Mouse (Mus musculus): ENCODE measurements around the gene Zfp217.

Zfp217 gene

DNA sequence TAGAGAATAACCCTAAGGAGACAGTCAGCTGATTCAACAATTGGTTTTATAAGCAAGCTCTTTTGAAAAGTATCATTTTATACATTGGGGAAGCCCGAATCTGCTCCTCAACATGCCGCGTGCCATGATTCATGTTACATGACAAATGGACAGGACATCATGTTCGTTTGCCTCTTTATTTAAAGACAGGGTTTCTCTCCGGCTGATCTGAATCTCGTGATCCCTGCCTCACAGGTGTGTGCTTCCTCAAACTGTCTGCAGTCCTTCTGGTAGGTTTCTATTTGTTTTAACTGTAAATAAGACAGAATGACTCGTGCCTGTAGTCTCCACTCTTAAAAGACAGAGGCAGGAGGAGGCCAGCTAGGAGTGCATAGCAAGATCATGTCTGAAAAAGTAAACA, 925 bp upstream of the Zfp217 start:
- ChIA-PET CTCF (interaction anchor here in 2 of 4 experiments (0.8 kb wide), 2 partner anchors 59 to 193 kb away, joined by 3 read pairs; no protein-coding TSS in a partner anchor), POLR2A (interaction anchor here in 3 of 4 experiments (0.6 to 3.7 kb wide), 19 partner anchors 9 to 110 kb away, joined by 3 to 20 read pairs (median 4); no protein-coding TSS in a partner anchor)

GRCm38 (mm10) chr2:170147170-170147569, 733 bp downstream of the Zfp217 start:
- POLR2A ChIA-PET = interaction anchor here (0.6 to 3.7 kb wide), 18 partner anchors 8 to 381 kb away, joined by 3 to 20 read pairs (median 5); no protein-coding TSS in a partner anchor
- CTCF ChIA-PET = interaction anchor here in 1 of 4 experiments (0.6 kb wide), 1 partner anchor 21 kb away, joined by 3 read pairs; no protein-coding TSS in a partner anchor

GRCm38 (mm10) chr2:170144343-170144742, 3.6 kb downstream of the Zfp217 start:
- POLR2A ChIA-PET = interaction anchor here in 2 of 4 experiments (0.9 to 1.9 kb wide), 12 partner anchors 8 to 61 kb away, joined by 3 to 5 read pairs (median 3); no protein-coding TSS in a partner anchor
- CTCF ChIA-PET = no interaction called here

GRCm38 (mm10) chr2:170143861-170144260, 4.0 kb downstream of the Zfp217 start:
- POLR2A ChIA-PET = interaction anchor here in 3 of 4 experiments (0.6 to 1.9 kb wide), 14 partner anchors 9 to 62 kb away, joined by 3 to 8 read pairs (median 3); no protein-coding TSS in a partner anchor
- CTCF ChIA-PET = no interaction called here

DNA sequence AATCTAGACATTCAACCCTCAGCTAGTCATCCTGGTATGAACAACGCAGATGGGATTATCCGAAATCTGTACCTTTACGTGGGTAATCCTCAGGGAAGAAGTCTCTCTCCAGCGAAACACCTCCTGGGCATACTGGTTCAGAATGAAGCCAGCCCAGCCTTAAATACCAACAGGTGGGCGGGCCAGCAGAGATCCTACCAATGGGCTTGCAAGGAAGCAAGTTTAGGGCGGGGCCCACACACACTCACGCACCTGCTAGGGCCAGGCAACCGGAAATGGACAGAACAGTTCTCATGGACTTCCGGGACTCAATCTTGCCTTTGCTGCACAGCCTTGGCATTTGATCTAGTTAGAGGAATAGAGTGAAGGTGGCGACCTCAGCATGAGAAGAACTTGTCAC, 5.4 kb downstream of the Zfp217 start:
- CTCF ChIA-PET = no interaction called here
- POLR2A ChIA-PET = interaction anchor here in 3 of 4 experiments (0.6 to 1.6 kb wide), 8 partner anchors 8 to 64 kb away, joined by 3 to 6 read pairs (median 4); no protein-coding TSS in a partner anchor

GRCm38 (mm10) chr2:170141481-170141880, 6.4 kb downstream of the Zfp217 start:
- ChIA-PET CTCF (no interaction called here), POLR2A (interaction anchor here in 1 of 4 experiments (1.1 kb wide), 1 partner anchor 43 kb away, joined by 3 read pairs; no protein-coding TSS in a partner anchor)

- ChIA-PET CTCF (interaction anchor here in 3 of 4 experiments (0.6 to 1.5 kb wide), 9 partner anchors 9 to 337 kb away, joined by 3 to 5 read pairs (median 3); no protein-coding TSS in a partner anchor), POLR2A (interaction anchor here (0.5 to 2.3 kb wide), 59 partner anchors 8 to 1144 kb away, joined by 3 to 19 read pairs (median 4); partner anchors contain the start of gene Zfp217 (in 4 of the 4))
Measured at GRCm38 (mm10) chr2:170139411-170140046, 8.4 kb downstream of the Zfp217 start.

DNA sequence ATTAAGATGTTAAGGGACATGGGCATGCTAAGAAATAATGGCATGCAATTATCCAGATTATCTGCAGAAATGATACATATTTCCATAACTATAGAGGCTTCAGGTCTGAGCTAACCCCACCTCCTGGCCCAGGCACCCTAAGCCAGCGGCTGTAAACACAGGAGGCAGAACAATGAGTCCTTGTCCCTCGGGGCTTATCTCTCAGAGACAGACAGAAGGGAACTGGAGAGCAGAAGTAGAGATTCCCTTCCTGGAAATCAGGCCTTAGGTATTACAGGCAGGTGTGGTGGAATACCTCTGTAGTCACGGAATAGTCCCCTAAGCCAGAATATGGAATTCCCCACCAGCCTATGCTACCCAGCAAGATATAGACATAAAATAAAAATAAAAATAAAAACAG, 11.0 kb downstream of the Zfp217 start:
- POLR2A ChIA-PET = interaction anchor here in 3 of 4 experiments (0.6 to 3.1 kb wide), 12 partner anchors 11 to 107 kb away, joined by 3 to 20 read pairs (median 4); partner anchors contain the start of gene Zfp217 (in 1 of the 3)
- CTCF ChIA-PET = interaction anchor here in 1 of 4 experiments (1.3 kb wide), 1 partner anchor 33 kb away, joined by 3 read pairs; no protein-coding TSS in a partner anchor

DNA sequence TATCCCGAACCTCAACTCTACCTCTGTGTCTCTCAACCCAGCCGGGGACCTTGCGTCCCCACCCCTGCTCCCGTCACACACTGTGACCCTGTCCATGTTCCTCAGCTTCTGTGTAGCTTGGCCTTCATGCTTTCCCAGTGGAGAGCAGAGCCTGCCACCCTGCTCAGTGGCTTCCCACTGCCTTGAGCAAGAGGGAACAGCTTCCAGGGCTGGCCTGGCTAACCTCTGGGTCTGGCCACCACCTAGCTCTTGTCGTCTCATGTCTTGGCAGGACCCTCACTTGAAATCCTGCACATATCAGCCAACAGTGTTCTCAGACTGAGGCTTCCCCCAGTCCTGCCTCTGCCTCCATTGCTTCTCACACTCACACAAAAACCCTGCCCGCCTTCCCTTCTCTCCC, 12.1 kb downstream of the Zfp217 start:
- POLR2A ChIA-PET = interaction anchor here in 3 of 4 experiments (0.5 to 3.1 kb wide), 14 partner anchors 12 to 212 kb away, joined by 3 to 20 read pairs (median 4); partner anchors contain the start of gene Zfp217 (in 2 of the 3)
- CTCF ChIA-PET = interaction anchor here in 2 of 4 experiments (0.5 to 1.2 kb wide), 3 partner anchors 70 to 103 kb away, joined by 3 to 6 read pairs (median 3); no protein-coding TSS in a partner anchor

GRCm38 (mm10) chr2:170134026-170134690, 13.7 kb downstream of the Zfp217 start:
- POLR2A ChIA-PET = interaction anchor here in 3 of 4 experiments (0.6 to 4.7 kb wide), 20 partner anchors 8 to 185 kb away, joined by 3 to 30 read pairs (median 4); partner anchors contain the start of gene Zfp217 (in 2 of the 3)
- CTCF ChIA-PET = interaction anchor here in 2 of 4 experiments (0.6 to 1.2 kb wide), 3 partner anchors 73 to 209 kb away, joined by 3 to 4 read pairs (median 3); no protein-coding TSS in a partner anchor

GRCm38 (mm10) chr2:170133093-170133731, 14.7 kb downstream of the Zfp217 start:
- ChIA-PET POLR2A (interaction anchor here (0.6 to 4.7 kb wide), 36 partner anchors 9 to 1123 kb away, joined by 3 to 30 read pairs (median 4); partner anchors contain the start of gene Zfp217 (in 1 of the 4)), CTCF (interaction anchor here in 3 of 4 experiments (0.6 to 1.3 kb wide), 6 partner anchors 16 to 268 kb away, joined by 3 to 4 read pairs (median 3); no protein-coding TSS in a partner anchor)

DNA sequence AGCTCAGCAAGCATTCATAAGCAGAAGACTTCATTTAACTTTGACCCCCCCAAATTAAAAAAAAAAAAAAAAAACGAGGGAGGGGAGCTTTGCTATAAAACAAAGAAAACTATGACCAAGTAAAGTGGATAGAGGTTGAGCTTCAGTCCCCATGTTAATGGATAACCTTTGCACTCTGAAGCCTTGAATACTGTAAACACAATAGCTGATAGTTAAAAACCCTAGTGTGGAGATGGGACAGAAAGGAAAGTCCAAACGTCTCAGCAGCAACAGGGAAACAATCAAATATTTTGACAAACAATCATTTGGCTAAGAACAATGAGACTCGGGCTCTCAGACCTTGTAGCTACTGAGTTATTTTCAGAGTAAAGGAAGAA, 15.2 kb downstream of the Zfp217 start:
- ChIA-PET CTCF (interaction anchor here in 2 of 4 experiments (0.6 to 1.3 kb wide), 5 partner anchors 16 to 73 kb away, joined by 3 to 4 read pairs (median 3); no protein-coding TSS in a partner anchor), POLR2A (interaction anchor here (0.6 to 4.7 kb wide), 32 partner anchors 8 to 1123 kb away, joined by 3 to 30 read pairs (median 4); partner anchors contain the start of gene Zfp217 (in 1 of the 4))

- CTCF ChIA-PET = interaction anchor here in 2 of 4 experiments (0.9 to 1.3 kb wide), 3 partner anchors 15 to 74 kb away, joined by 3 to 4 read pairs (median 4); no protein-coding TSS in a partner anchor
- POLR2A ChIA-PET = interaction anchor here (0.6 to 4.7 kb wide), 18 partner anchors 7 to 445 kb away, joined by 3 to 30 read pairs (median 5); no protein-coding TSS in a partner anchor
Measured at GRCm38 (mm10) chr2:170131981-170132460, 15.9 kb downstream of the Zfp217 start.

DNA sequence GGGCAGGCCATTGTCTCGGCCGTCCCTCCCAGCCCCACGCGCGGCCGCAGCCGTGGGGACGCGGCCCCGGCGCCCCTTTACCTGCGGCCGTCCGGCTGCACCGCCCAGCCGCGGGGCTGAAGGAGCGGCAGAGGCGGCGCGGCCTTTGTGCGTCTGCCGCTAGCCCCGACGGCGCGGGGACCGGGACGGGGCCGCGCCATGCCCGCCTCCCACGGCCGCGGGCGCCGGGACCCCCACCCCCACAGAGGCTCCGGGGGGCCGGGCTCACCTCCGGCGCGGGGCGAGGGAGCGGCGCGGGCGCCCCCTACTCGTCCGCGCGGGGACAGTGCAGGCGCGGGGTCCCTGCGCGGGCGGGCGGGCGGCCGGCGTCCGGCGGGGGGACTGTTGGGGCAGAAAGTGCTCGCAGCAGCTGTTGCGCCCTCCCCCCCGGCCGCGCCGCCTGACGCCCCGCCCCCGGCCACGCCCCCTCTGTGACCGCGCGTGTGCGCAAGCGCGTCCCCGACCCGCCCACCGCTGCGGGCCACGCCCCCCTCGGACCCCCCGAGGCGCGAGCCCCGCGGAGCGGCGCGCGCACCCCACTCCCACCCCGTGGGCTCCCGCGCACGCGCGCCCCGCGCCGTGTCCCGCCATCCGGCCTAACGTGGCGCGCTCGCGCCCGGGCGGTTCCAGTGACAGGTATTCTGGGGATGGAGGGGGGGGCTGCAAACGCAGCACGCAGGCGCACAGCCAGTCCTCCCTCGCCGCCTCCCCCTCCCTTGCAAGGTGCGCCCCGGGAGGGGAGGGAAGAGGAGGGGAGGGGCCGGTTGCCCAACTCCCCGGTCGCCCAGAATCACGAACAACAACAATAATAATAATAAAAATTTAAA, 16.9 kb downstream of the Zfp217 start:
- POLR2A ChIA-PET = interaction anchor here (0.6 to 4.7 kb wide), 11 partner anchors 8 to 76 kb away, joined by 3 to 30 read pairs (median 5); partner anchors contain the start of gene Zfp217 (in 1 of the 4)

GRCm38 (mm10) chr2:170129923-170130779, 17.8 kb downstream of the Zfp217 start:
- ChIA-PET CTCF (interaction anchor here in 2 of 4 experiments (0.6 to 1.4 kb wide), 3 partner anchors 9 to 78 kb away, joined by 3 to 5 read pairs (median 3); no protein-coding TSS in a partner anchor), POLR2A (interaction anchor here (0.5 to 4.7 kb wide), 11 partner anchors 9 to 370 kb away, joined by 3 to 30 read pairs (median 4); no protein-coding TSS in a partner anchor)

More for the DNA sequence above, 16.9 kb downstream of the Zfp217 start:
- CTCF ChIA-PET = interaction anchor here in 3 of 4 experiments (0.6 to 1.4 kb wide), 4 partner anchors 8 to 301 kb away, joined by 3 to 6 read pairs (median 4); no protein-coding TSS in a partner anchor
